Mouse (Mus musculus) kidney, adult 2 months (tissue): ENCODE measurements at regions not wholly inside any gene's neighbourhood (a gene's known extent, or its start where the extent isn't known, plus 50 kb on each side); places are given as distances from the start of the nearest gene placed in this dataset.

ENCODE experiments used
- DNase-seq: peaks from one replicate; pipeline ENCODE4 v3.0.0; 2021
- H3K27ac ChIP-seq: fragments of 200-500 bp; 2 replicates; pipeline ENCODE4 v1.5.1; 2012; ENCODE audit warnings: low read depth, low read length, control low read depth, inconsistent platforms; ENCODE audit not compliant: insufficient read depth
- H3K27me3 ChIP-seq: fragments of 200-500 bp; replicated peaks from 2 replicates; pipeline ENCODE4 v1.6.1; 2012; ENCODE audit warnings: mild to moderate bottlenecking, moderate library complexity, low read length, inconsistent platforms; ENCODE audit not compliant: control insufficient read depth, insufficient read depth
- H3K36me3 ChIP-seq: fragments of 200-500 bp; 2 replicates; pipeline ENCODE4 v1.6.1; 2012; ENCODE audit warnings: mild to moderate bottlenecking, moderate library complexity, low read length, inconsistent platforms; ENCODE audit not compliant: control insufficient read depth, insufficient read depth
- H3K4me1 ChIP-seq: fragments of 200-500 bp; 2 replicates; pipeline ENCODE4 v1.6.1; 2011; ENCODE audit warnings: low read length; ENCODE audit not compliant: control insufficient read depth, insufficient read depth
- H3K4me3 ChIP-seq: fragments of 200-500 bp; 2 replicates; pipeline ENCODE4 v1.5.1; 2011; ENCODE audit warnings: mild to moderate bottlenecking, low read depth, low read length, control low read depth; ENCODE audit not compliant: insufficient read depth
- CTCF ChIP-seq: fragments of 200-500 bp; conservative IDR thresholded peaks from 2 replicates; pipeline ENCODE4 v1.5.1; 2011; ENCODE audit warnings: low read depth, mild to moderate bottlenecking, control low read depth, low read length, moderate library complexity, mixed read lengths; ENCODE audit not compliant: insufficient read depth, insufficient read length
- POLR2A ChIP-seq: fragments of 200-500 bp; IDR thresholded peaks from one replicate; pipeline ENCODE4 v1.6.1; 2011; ENCODE audit warnings: low read depth, low read length, control low read depth
- WGBS: fragments of 180-500 bp; shearing (Covaris S2); methylation state at CpG from one replicate; pipeline ENCODE4 v1.1.7; 2018; 5-methylcytosine and 5-hydroxymethylcytosine counted together

DNA sequence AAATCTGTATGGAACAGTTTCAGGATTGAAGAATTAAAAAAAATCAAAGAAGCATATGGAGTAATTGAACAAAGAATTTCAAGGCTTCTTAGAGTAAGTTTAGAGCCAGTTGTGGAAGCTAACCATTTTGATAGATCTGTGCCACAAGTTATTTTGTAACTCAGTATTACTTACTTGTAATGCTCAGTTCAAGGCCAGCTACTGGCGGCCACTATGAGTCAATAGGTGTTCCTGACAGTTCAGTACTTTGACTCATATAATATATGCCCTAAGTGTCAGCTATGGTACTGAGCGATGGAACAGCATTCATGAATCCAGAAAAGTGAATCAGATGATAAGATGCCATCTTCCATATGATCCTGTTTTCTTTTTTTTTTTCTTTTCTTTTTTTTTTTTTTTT lies 259.3 kb upstream of the Meox2 start:
- TF ChIP-seq POLR2A (no peak), CTCF (no peak)
- no peaks in the 10 kb centered on the region for H3K27me3 ChIP-seq
- H3K4me3 ChIP-seq: no peak overlapping the region
- WGBS: 89% methylated on average over 2 of the region's 2 CpGs
- H3K4me1 ChIP-seq: no peaks in the 10 kb centered on the region
- DNase-seq: no peak
- no peaks in the 10 kb centered on the region for H3K36me3 ChIP-seq
- H3K27ac ChIP-seq: no peak overlapping the region

DNA sequence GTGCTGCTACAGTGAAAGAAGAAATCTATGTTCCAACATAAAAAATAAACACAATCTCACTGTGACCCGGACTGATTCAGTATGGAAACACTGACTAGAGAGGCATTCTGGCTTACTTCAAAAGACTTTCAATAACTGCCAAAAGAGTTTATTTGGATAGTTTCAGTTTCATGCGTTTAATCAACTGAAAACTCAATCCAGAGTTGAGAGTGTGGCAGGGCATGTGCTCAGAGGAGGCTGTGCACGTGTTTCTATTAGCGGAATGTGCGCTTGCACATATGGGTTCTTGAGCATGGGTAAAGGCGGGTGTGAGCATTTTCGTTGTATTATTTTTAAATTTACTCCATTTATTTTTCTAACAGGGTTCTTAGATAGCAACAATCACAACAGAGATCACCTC lies 245.2 kb upstream of the Meox2 start:
- H3K27me3 ChIP-seq: no peaks in the 10 kb centered on the region
- no peak for TF ChIP-seq POLR2A
- TF ChIP-seq CTCF: no peak
- no peak overlapping the region for H3K4me3 ChIP-seq
- H3K4me1 ChIP-seq: no peaks in the 10 kb centered on the region
- WGBS: 67% methylated on average over 7 of the region's 7 CpGs
- no peak overlapping the region for H3K27ac ChIP-seq
- H3K36me3 ChIP-seq: no peaks in the 10 kb centered on the region
- DNase-seq: no peak

DNA sequence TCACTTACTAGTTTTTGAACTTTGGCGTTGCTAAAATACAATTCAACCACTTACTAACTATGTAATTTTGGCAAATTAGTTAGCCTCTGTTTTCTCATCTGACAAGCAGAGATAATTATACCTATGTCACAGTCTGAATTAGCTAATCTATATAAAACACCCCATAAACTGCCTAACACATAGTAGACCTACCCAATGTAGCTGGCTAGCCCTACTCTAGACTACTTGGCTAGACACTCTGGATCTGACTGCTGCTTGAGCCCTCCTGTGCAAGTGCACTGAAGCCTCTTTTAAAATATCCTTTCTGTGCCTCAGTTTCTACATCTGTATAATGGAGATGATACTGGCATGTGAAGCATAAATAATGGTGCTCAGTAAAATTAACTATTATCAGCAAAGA lies 227.6 kb upstream of the Meox2 start:
- H3K4me1 ChIP-seq: no peaks in the 10 kb centered on the region
- H3K36me3 ChIP-seq: no peaks in the 10 kb centered on the region
- no peak for DNase-seq
- WGBS: 95% methylated on average over 1 of the region's 1 CpGs
- no peaks in the 10 kb centered on the region for H3K27me3 ChIP-seq
- no peak overlapping the region for H3K27ac ChIP-seq
- no peak overlapping the region for H3K4me3 ChIP-seq
- TF ChIP-seq CTCF: no peak
- TF ChIP-seq POLR2A: no peak

DNA sequence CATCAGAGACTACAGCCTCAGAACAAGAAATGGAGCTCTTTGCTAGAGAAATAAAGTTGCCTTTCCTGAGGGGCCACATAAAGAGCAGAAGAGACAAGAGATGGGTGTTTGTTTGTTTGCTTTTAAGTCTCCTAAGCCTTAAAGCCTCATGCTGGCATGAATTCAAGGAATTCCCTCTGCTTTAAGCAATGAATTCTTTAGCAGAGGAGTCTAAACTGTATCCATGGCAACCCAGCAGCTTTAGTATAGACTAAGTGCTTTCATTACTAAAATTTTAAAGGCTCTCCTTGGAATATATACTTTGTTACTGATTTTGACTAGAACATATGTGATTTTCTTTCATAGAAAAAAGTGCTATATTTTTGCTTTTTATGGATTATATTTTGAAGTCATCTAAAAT lies 195.0 kb upstream of the Meox2 start:
- no peak for DNase-seq
- H3K4me1 ChIP-seq: no peaks in the 10 kb centered on the region
- H3K4me3 ChIP-seq: no peak overlapping the region
- H3K36me3 ChIP-seq: no peaks in the 10 kb centered on the region
- H3K27me3 ChIP-seq: no peaks in the 10 kb centered on the region
- no peak overlapping the region for H3K27ac ChIP-seq
- TF ChIP-seq POLR2A: no peak
- no peak for TF ChIP-seq CTCF

DNA sequence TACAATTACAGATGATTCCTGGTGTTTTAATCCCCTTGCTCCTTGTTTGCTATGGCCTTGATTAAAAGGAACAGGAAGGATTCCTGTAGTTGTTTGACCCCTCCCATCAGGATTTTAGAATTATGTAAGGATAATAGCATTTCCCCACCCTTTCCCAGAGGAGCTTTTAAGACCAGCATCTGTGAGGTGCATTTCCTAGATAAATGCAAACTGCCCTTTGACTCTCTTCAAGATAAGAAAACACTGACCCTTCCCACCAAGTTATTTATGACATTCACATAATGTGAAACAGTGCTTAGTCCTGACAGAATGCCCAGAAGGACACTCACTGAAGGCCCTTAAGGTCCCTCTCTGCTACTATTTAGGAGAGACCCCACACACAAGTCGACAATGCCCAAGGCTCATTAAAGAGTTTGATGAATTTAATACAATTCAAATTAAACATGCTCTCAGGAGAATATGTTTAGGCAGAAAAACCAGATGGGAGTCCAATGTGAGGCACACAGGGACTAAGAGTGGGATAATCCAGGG lies 190.7 kb upstream of the Meox2 start:
- Histone ChIP-seq H3K4me3 (no peak overlapping the region), H3K36me3 (no peaks in the 10 kb centered on the region), H3K27ac (no peak overlapping the region), H3K4me1 (no peaks in the 10 kb centered on the region), H3K27me3 (no peaks in the 10 kb centered on the region)
- TF ChIP-seq POLR2A: no peak
- TF ChIP-seq CTCF: no peak
- WGBS: 14% methylated on average over 1 of the region's 1 CpGs
- DNase-seq: no peak

DNA sequence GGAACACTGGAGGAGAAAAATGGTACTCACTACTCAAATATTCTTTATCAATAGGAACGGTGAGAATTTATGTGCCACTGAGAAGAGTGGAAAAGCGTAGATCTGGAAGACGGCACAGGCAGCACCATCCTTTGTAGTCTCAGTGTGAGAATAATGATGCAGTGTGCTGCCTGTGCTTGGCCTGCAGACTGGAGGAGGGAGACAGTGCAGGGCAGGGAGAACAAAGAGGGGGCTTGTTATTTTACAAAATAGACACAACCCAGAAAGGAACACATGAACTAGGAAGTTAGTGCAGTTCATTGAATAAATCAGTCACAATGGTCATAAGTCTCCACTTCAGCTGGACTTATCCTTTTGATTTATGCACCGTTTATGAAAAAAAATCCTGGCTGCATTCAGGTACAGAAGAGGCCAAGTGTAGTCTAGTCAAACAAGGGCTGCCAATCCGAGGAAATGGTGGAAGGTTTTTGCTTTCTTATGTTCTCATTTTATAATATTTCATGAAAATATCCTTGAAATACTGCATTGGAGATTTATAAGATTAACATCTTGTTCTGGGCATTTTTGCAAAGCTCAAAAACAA lies 190.0 kb upstream of the Meox2 start:
- Histone ChIP-seq H3K27ac (no peak overlapping the region), H3K36me3 (no peaks in the 10 kb centered on the region), H3K4me1 (no peaks in the 10 kb centered on the region), H3K27me3 (no peaks in the 10 kb centered on the region), H3K4me3 (no peak overlapping the region)
- DNase-seq: no peak
- WGBS: 44% methylated on average over 5 of the region's 5 CpGs
- no peak for TF ChIP-seq POLR2A
- no peak for TF ChIP-seq CTCF

DNA sequence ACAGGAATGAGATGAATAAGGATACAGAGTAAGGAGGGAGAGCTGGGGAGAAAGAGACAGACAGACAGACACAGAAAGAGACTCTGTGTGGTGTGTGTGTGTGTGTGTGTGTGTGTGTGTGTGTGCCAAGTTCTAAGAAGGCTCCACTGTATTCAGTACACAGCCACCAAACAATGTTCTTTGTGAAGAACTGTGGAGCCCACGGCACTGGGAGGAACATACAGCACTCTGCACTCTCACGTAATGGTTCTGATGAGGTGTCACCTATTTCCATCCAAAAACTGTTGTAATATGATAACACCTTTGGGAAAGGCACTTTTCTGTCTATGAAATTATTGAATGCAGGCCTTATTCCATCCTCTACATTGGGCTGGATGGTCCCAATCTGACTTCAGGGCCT lies 184.8 kb upstream of the Meox2 start:
- Histone ChIP-seq H3K4me3 (no peak overlapping the region), H3K36me3 (no peaks in the 10 kb centered on the region), H3K27ac (no peak overlapping the region), H3K27me3 (no peaks in the 10 kb centered on the region), H3K4me1 (no peaks in the 10 kb centered on the region)
- no peak for DNase-seq
- WGBS: 98% methylated on average over 2 of the region's 2 CpGs
- TF ChIP-seq CTCF (no peak), POLR2A (no peak)
